Mouse (Mus musculus): ENCODE measurements at regions not wholly inside any gene's neighbourhood (a gene's known extent, or its start where the extent isn't known, plus 50 kb on each side); places are given as distances from the start of the nearest gene placed in this dataset.

- no peak for DNase-seq (ENCODE audit: low spot score in 2 of 2)
Measured at GRCm38 (mm10) chr9:17396056-17396455, 895.0 kb upstream of the Fat3 start.

DNA sequence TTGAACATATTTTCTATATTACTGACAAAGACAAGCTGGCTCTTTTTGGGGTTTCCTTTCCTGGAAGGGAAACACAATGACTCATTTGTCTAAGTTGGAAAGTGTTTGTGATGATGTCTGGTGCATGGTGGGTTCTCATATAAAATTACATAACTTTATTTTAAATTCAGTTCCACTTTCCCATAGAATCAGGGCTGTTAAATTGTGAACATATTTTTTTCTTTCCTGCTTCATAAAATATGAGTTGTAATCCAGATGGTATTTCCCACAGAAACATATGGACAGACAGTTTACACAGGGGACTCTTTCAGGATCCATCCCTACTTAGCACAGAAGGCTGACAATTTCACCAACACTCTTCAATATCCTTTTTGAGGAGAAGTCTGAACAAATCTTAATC, 892.0 kb upstream of the Fat3 start:
- DNase-seq (ENCODE audit: low spot score in 2 of 2), result peak in 1 of 2 experiments; percentile 12

Measured in left cerebral cortex, adult 8-10 months (tissue).